Mouse (Mus musculus) 3134 (cell line): Measurements from ENCODE around the gene Kmt2e.
"Not testable (repeated sequence)": the region's sequence is repeated elsewhere in the genome, so short reads cannot be mapped to it uniquely, and the experiment has no call there.

ENCODE experiments used
- DNase-seq: peaks from one replicate; pipeline ENCODE4 v3.0.0-alpha.2; 2011; ENCODE audit warnings: low spot score; ENCODE audit not compliant: insufficient read length; ENCODE audit errors: extremely low read depth

Gene Kmt2e

GRCm38 (mm10) chr5:23551687-23552086, 117.4 kb downstream of the Kmt2e start:
- no peak for DNase-seq

DNA sequence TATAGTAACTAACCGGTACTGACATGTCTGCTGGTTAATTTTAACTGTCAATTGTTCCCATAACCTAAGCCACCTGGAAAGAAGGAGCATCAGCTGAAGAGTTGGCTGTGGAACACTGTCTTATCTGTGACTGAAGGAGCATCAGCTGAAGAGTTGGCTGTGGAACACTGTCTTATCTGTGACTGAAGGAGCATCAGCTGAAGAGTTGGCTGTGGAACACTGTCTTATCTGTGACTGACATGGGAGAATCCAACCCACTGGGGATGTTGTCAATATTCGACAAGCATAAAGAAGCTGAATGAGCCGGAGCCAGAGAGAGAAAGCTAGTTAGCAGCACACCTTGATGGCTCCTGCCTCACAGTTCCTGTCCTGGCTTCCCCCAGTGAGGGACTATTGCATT, 119.1 kb downstream of the Kmt2e start:
- not testable (repeated sequence) for DNase-seq
